In the genomic region with DNA sequence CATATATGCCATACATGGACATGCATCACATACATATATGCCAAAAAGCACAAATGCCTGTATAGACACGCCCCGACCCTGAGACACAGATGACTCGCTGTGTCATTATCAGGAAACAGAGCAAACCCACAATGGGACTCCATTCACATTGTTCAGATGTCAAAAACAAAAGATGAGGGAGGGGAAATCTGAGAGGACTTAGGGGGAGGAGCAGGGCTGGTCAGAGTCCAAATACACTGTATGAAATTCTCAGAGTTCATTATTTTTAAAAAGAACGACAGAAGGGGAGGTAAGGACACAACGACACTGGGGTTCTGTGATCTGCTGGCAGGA, we compare ENCODE assay signal across 19 mouse cellular contexts.
"Had no signal": no experiment of that assay in that cellular context is flagged by ENCODE, and none has a peak within 500 bp of the region (broad histone marks: within the 10 kb centered on the region; RNA-seq: fewer than 3 reads in every experiment).

No protein-coding gene starts in this region.

- H3K4me3 ChIP-seq: limb, embryonic 10.5 days; limb, embryonic 13.5 days; liver, embryonic 12.5 days; liver, embryonic 15.5 days; lung, embryonic 15.5 days; megakaryocyte, embryonic 14.5 days; midbrain, embryonic 10.5 days; midbrain, embryonic 13.5 days; stomach, embryonic 15.5 days had no signal

- H3K27me3 ChIP-seq: limb, embryonic 13.5 days; liver, embryonic 12.5 days; liver, embryonic 15.5 days; lung, embryonic 15.5 days; midbrain, embryonic 13.5 days; stomach, embryonic 15.5 days had no signal

- H3K36me3 ChIP-seq: limb, embryonic 10.5 days; limb, embryonic 13.5 days; liver, embryonic 12.5 days; liver, embryonic 15.5 days; lung, embryonic 15.5 days; midbrain, embryonic 10.5 days; midbrain, embryonic 13.5 days; stomach, embryonic 15.5 days had no signal

- H3K27ac ChIP-seq: kidney, postnatal 0 days; limb, embryonic 10.5 days; limb, embryonic 13.5 days; liver, embryonic 12.5 days; liver, embryonic 15.5 days; lung, embryonic 15.5 days; midbrain, embryonic 10.5 days; midbrain, embryonic 13.5 days; stomach, embryonic 15.5 days had no signal

- H3K4me1 ChIP-seq: limb, embryonic 10.5 days; liver, embryonic 12.5 days; liver, embryonic 15.5 days; lung, embryonic 15.5 days; midbrain, embryonic 10.5 days; midbrain, embryonic 13.5 days had no signal

- DNase-seq: kidney, adult 2 months; kidney, postnatal 4 days; liver; lung, adult 18-20 months; lung, postnatal 10 days; lung, postnatal 36 days; right cerebral cortex, postnatal 4 days; spleen, adult 18-20 months; thymus, postnatal 25 days had no signal
